Mouse (Mus musculus) olfactory bulb, adult 2 months (tissue): Measurements from ENCODE around the gene Cdcp1.

Experiments
- CTCF ChIP-seq: fragments of 200-500 bp; IDR thresholded peaks from 2 replicates; pipeline ENCODE4 v1.5.1; 2012; ENCODE audit warnings: low read depth, mild to moderate bottlenecking, low read length, moderate library complexity; ENCODE audit not compliant: insufficient read depth
- POLR2A ChIP-seq: fragments of 200-500 bp; IDR thresholded peaks from 2 replicates; pipeline ENCODE4 v1.6.1; 2012; ENCODE audit warnings: mild to moderate bottlenecking, low read depth, low read length, moderate library complexity; ENCODE audit not compliant: insufficient read depth

DNA sequence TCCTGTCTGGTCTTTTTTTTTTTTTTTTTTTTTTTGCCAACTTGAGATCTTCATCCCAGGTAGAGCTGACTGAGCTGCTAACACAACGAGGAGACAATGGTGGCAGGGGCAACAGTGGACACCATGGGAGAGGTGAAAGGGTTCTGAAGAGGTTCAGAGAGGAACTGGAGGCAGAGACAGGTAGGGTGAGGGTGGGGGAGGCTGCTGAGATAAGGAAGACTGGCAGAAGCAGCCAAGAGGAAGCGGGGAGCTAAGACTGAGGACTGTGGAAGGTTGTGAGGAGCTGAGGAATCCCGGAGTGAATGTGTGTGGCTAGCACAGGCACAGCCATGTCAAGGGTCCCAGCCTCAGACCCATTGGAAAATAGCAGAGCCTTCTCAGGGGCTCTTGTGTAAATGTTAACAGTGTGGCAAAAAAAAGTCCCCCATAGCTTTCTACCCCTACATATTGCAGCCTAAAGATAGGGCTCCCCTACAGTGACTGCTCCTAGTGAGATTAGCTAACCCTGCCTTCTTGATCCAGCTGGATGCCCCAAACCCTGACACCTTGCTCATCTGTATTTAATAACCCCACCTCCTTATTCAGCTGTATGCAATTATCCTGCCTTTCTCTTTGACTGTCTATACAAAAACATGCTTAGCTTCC is 11.4 kb upstream of the Cdcp1 start:
- TF ChIP-seq CTCF (no peak), POLR2A (no peak)
